Mouse (Mus musculus): ENCODE data around the gene Tmem156. TPM values are rescaled to one million over a fixed set of nuclear protein-coding genes. Genes with fewer than 3 reads are reported as not detected.

Tmem156 gene
- polyA plus RNA-seq, 1 experiment: 0.29 TPM

DNA sequence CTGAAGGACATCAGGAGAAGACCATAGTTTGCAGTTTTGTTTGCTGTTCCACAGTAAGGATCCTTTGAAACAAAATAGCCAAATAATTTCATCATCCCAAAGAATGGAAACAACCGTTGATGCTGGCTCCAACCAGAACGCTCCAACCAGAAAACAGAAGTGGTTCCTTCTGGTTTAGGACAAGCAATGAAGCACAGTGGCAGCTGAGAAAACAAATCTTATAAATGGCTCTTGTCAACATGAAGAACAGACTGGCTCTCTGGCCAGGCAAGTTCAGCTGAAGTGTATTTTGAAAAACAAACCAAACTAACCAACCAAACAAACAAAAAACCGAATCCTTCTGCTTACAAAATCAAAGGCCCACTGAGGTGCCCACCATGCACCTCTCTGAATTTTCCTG lies 2.2 kb downstream of the Tmem156 start:
- no peaks in the 10 kb centered on the region for H3K4me1 ChIP-seq (ENCODE audit: control insufficient read depth, insufficient read depth, insufficient read length, low read length)
- no peak overlapping the region for H3K4me3 ChIP-seq (ENCODE audit: low read depth, low read length)
- 65% methylated on average over 3 of the region's 3 CpGs for WGBS
- TF ChIP-seq POLR2A (IDR thresholded peaks at IDR 0.05; ENCODE audit: low read depth, low read length): no peak
- TF ChIP-seq CTCF (IDR thresholded peaks at IDR 0.05; ENCODE audit: extremely low read depth, insufficient read length, insufficient replicate concordance, low read depth, low read length): no peak
- no peaks in the 10 kb centered on the region for H3K27me3 ChIP-seq (ENCODE audit: control insufficient read depth, insufficient read depth, low read length)
- no peaks in the 10 kb centered on the region for H3K36me3 ChIP-seq (ENCODE audit: control insufficient read depth, insufficient read depth, low read length)
- no peak overlapping the region for H3K27ac ChIP-seq (ENCODE audit: insufficient read depth, low read depth, low read length)

DNA sequence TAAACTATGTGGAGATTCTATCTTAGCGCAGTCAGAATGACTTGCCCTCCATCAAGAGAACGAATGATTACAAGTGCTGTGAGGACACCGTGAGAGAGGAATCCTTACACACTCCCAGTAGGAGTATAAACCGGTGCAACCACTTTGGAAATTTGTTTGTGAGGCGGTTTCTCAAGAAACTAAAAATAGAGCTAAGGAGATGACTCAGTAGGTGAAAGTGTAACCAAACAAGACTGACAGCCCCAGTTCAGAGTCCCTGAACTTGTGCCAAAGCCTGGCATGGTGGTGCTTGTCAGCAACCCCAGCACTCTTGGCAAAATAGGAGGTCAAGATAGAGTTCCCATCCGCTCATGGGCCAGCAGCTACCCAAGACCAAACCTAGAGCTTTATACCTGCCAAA lies 5.4 kb downstream of the Tmem156 start:
- Histone ChIP-seq H3K27me3 (ENCODE audit: control insufficient read depth, insufficient read depth, low read length) (no peaks in the 10 kb centered on the region), H3K36me3 (ENCODE audit: control insufficient read depth, insufficient read depth, low read length) (no peaks in the 10 kb centered on the region), H3K4me1 (ENCODE audit: control insufficient read depth, insufficient read depth, insufficient read length, low read length) (no peaks in the 10 kb centered on the region), H3K4me3 (ENCODE audit: low read depth, low read length) (no peak overlapping the region), H3K27ac (ENCODE audit: insufficient read depth, low read depth, low read length) (no peak overlapping the region)
- 29% methylated on average over 6 of the region's 6 CpGs for WGBS
- TF ChIP-seq CTCF (IDR thresholded peaks at IDR 0.05; ENCODE audit: extremely low read depth, insufficient read length, insufficient replicate concordance, low read depth, low read length): no peak
- TF ChIP-seq POLR2A (IDR thresholded peaks at IDR 0.05; ENCODE audit: low read depth, low read length): no peak

DNA sequence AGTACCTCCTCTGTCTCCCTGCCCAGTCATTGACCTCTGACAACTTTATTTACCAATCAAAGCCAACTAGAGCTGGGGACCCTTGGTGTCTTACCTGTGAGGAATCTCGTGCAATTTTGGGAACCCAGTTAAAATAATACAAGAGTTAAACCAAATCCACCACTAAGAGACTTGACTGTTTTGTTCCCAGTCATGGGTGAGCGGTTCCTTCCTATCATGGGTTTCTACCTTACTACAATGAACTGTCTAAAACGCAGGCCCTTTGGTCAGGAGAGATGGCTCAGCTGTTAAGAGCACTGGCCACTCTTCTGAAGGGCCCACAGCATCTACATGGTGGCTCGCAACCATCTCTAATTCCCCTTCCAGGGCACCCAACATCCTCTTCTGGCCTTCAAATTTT lies 10.1 kb downstream of the Tmem156 start:
- Histone ChIP-seq H3K27me3 (ENCODE audit: control insufficient read depth, insufficient read depth, low read length) (no peaks in the 10 kb centered on the region), H3K4me1 (ENCODE audit: control insufficient read depth, insufficient read depth, insufficient read length, low read length) (no peaks in the 10 kb centered on the region), H3K36me3 (ENCODE audit: control insufficient read depth, insufficient read depth, low read length) (no peaks in the 10 kb centered on the region), H3K27ac (ENCODE audit: insufficient read depth, low read depth, low read length) (no peak overlapping the region), H3K4me3 (ENCODE audit: low read depth, low read length) (no peak overlapping the region)
- WGBS: 87% methylated on average over 4 of the region's 4 CpGs
- TF ChIP-seq CTCF (IDR thresholded peaks at IDR 0.05; ENCODE audit: extremely low read depth, insufficient read length, insufficient replicate concordance, low read depth, low read length) (no peak), POLR2A (IDR thresholded peaks at IDR 0.05; ENCODE audit: low read depth, low read length) (no peak)

DNA sequence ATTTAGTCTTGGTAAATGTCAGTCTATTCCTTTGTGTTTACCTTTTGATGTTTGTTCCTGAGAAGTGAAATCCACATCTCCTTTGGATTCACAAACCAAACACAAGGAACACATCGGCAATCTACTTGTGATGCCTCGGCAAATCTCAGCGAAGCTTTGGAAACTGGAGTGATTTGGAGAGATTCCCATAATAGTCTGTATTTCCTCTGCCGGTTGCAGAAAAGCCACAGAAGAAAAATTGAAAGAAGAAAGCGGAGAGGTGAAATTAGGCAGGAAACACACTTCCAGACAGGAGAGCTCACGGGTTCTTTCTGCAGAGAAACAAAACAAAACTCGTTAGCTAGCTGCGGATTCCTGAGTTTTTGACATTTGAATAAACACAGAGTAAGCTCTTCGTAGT lies 12.1 kb downstream of the Tmem156 start:
- no peaks in the 10 kb centered on the region for H3K36me3 ChIP-seq (ENCODE audit: control insufficient read depth, insufficient read depth, low read length)
- TF ChIP-seq POLR2A (IDR thresholded peaks at IDR 0.05; ENCODE audit: low read depth, low read length) (no peak), CTCF (IDR thresholded peaks at IDR 0.05; ENCODE audit: extremely low read depth, insufficient read length, insufficient replicate concordance, low read depth, low read length) (no peak)
- no peak overlapping the region for H3K4me3 ChIP-seq (ENCODE audit: low read depth, low read length)
- H3K27me3 ChIP-seq (ENCODE audit: control insufficient read depth, insufficient read depth, low read length): no peaks in the 10 kb centered on the region
- H3K4me1 ChIP-seq (ENCODE audit: control insufficient read depth, insufficient read depth, insufficient read length, low read length): no peaks in the 10 kb centered on the region
- 54% methylated on average over 9 of the region's 9 CpGs for WGBS
- H3K27ac ChIP-seq (ENCODE audit: insufficient read depth, low read depth, low read length): no peak overlapping the region

DNA sequence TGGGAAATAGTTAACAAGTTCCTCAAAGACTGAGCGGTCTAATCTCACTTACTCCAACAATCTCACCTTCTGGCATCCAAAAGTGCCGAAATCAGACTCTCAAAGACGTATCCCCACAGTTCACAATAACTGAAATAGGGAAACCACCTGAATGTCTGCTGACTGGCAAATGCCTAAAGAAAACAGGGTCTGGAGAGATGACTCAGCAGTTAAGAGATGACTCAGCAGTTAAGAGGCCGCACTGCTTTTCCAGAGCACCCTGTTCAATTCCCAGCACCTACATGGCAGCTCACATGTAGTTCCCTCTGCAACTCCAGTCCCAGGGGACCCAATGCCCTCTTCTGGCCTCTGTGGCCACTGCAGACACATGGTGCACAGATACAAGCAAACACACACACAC lies 13.9 kb downstream of the Tmem156 start:
- Histone ChIP-seq H3K27ac (ENCODE audit: insufficient read depth, low read depth, low read length) (no peak overlapping the region), H3K27me3 (ENCODE audit: control insufficient read depth, insufficient read depth, low read length) (no peaks in the 10 kb centered on the region), H3K36me3 (ENCODE audit: control insufficient read depth, insufficient read depth, low read length) (no peaks in the 10 kb centered on the region), H3K4me3 (ENCODE audit: low read depth, low read length) (no peak overlapping the region), H3K4me1 (ENCODE audit: control insufficient read depth, insufficient read depth, insufficient read length, low read length) (no peaks in the 10 kb centered on the region)
- TF ChIP-seq POLR2A (IDR thresholded peaks at IDR 0.05; ENCODE audit: low read depth, low read length) (no peak), CTCF (IDR thresholded peaks at IDR 0.05; ENCODE audit: extremely low read depth, insufficient read length, insufficient replicate concordance, low read depth, low read length) (no peak)
- WGBS: 90% methylated on average over 4 of the region's 4 CpGs

DNA sequence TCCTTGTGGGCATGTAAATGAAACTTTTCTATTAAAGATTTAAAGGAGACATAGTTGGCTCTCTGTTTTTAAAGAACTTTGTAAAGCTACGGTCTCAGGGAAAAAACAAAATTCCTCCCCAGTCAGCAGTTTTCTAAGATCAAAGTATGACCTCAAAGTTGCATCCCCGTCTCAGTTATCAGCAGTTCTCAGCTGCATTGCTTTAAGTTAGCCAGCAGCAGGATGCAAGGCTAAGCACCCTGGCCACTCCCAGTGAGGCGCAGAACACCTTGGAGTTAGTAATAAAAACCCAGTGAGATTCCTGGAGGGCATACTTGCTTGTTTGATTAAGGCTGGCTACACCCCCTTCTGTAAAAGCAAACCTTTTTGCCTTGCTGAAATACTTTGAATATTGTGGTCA lies 15.2 kb downstream of the Tmem156 start:
- WGBS: 27% methylated on average over 3 of the region's 3 CpGs
- Histone ChIP-seq H3K27ac (ENCODE audit: insufficient read depth, low read depth, low read length) (no peak overlapping the region), H3K36me3 (ENCODE audit: control insufficient read depth, insufficient read depth, low read length) (no peaks in the 10 kb centered on the region; the same call in 1 of the 2 replicates), H3K4me1 (ENCODE audit: control insufficient read depth, insufficient read depth, insufficient read length, low read length) (no peaks in the 10 kb centered on the region), H3K4me3 (ENCODE audit: low read depth, low read length) (no peak overlapping the region), H3K27me3 (ENCODE audit: control insufficient read depth, insufficient read depth, low read length) (no peaks in the 10 kb centered on the region)
- TF ChIP-seq CTCF (IDR thresholded peaks at IDR 0.05; ENCODE audit: extremely low read depth, insufficient read length, insufficient replicate concordance, low read depth, low read length): no peak
- TF ChIP-seq POLR2A (IDR thresholded peaks at IDR 0.05; ENCODE audit: low read depth, low read length): no peak

DNA sequence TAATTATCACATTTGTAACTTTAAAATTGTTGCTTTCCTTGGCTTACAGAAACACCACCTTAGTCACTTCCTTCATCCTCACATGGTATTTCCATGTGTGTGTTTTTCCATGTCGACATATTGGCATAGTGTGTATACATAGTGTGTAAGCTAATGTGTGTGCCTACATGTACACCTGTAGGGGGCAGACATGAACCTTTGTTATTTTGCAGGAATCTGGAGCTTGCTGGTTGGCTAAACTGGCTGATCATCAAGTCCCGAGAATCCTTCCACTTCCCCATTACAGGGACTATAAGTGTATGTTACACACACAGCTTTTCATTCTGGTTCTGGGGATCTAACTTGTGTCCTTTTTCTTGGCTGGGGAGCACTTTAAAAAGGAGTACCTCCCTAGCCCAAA lies 15.8 kb downstream of the Tmem156 start:
- H3K4me1 ChIP-seq (ENCODE audit: control insufficient read depth, insufficient read depth, insufficient read length, low read length): no peaks in the 10 kb centered on the region
- H3K36me3 ChIP-seq (ENCODE audit: control insufficient read depth, insufficient read depth, low read length): no peaks in the 10 kb centered on the region; the same call in 1 of the 2 replicates
- WGBS: 59% methylated on average over 2 of the region's 2 CpGs
- TF ChIP-seq POLR2A (IDR thresholded peaks at IDR 0.05; ENCODE audit: low read depth, low read length) (no peak), CTCF (IDR thresholded peaks at IDR 0.05; ENCODE audit: extremely low read depth, insufficient read length, insufficient replicate concordance, low read depth, low read length) (no peak)
- no peak overlapping the region for H3K4me3 ChIP-seq (ENCODE audit: low read depth, low read length)
- H3K27me3 ChIP-seq (ENCODE audit: control insufficient read depth, insufficient read depth, low read length): no peaks in the 10 kb centered on the region
- no peak overlapping the region for H3K27ac ChIP-seq (ENCODE audit: insufficient read depth, low read depth, low read length)

DNA sequence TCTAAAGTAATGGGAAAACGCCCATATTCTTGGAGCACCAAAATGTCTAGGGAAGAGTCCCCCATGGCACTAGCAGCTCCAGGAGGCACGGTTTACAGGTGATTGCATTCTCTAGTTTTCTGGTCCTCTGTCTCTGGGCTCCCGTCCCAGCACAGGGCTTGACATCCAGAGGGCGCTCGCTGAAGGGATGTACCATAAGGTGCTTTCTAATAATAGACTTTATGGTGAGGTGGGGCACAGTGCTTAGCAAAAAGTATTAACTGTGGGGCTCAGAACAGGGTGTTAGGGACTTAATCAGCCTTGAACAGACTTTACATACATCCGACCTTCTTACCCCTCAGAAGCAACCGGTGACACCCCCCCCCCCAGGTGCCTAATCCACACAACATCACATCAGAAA lies 17.2 kb downstream of the Tmem156 start:
- TF ChIP-seq POLR2A (IDR thresholded peaks at IDR 0.05; ENCODE audit: low read depth, low read length) (no peak), CTCF (IDR thresholded peaks at IDR 0.05; ENCODE audit: extremely low read depth, insufficient read length, insufficient replicate concordance, low read depth, low read length) (peak; percentile 30; the same call in 1 of the 2 replicates)
- no peaks in the 10 kb centered on the region for H3K4me1 ChIP-seq (ENCODE audit: control insufficient read depth, insufficient read depth, insufficient read length, low read length)
- H3K27me3 ChIP-seq (ENCODE audit: control insufficient read depth, insufficient read depth, low read length): no peaks in the 10 kb centered on the region
- no peak overlapping the region for H3K4me3 ChIP-seq (ENCODE audit: low read depth, low read length)
- no peaks in the 10 kb centered on the region; the same call in 1 of the 2 replicates for H3K36me3 ChIP-seq (ENCODE audit: control insufficient read depth, insufficient read depth, low read length)
- H3K27ac ChIP-seq (ENCODE audit: insufficient read depth, low read depth, low read length): no peak overlapping the region
- WGBS: 40% methylated on average over 7 of the region's 7 CpGs

Data from small intestine, adult 2 months (tissue).